Mouse (Mus musculus) limb, embryonic 13.5 days (tissue): ENCODE measurements at regions not wholly inside any gene's neighbourhood (a gene's known extent, or its start where the extent isn't known, plus 50 kb on each side); places are given as distances from the start of the nearest gene placed in this dataset.

Experiments used
- ATAC-seq: fragments of 200-750 bp; cut with Nextera tagmentation; 2 replicates; pipeline ENCODE4 v1.8.0; 2017; ENCODE audit warnings: low read depth, moderate number of reproducible peaks, moderate TSS enrichment; ENCODE audit not compliant: low FRiP score
- H3K27ac ChIP-seq: fragments of 300-500 bp; sonication (generic); 2 replicates; pipeline ENCODE4 v1.5.1; 2015; ENCODE audit warnings: inconsistent platforms, mild to moderate bottlenecking, moderate library complexity
- H3K27me3 ChIP-seq: fragments of 300-500 bp; sonication (generic); 2 replicates; pipeline ENCODE4 v1.6.1; 2015; ENCODE audit warnings: mild to moderate bottlenecking, inconsistent platforms
- H3K36me3 ChIP-seq: fragments of 300-500 bp; sonication (generic); 2 replicates; pipeline ENCODE4 v1.6.1; 2015; ENCODE audit warnings: inconsistent platforms, mild to moderate bottlenecking, moderate library complexity
- H3K4me1 ChIP-seq: fragments of 300-500 bp; sonication (generic); 2 replicates; pipeline ENCODE4 v1.6.1; 2015; ENCODE audit warnings: inconsistent platforms
- H3K4me2 ChIP-seq: fragments of 300-500 bp; sonication (generic); replicated peaks from 2 replicates; pipeline ENCODE4 v1.6.1; 2015; ENCODE audit warnings: inconsistent platforms, mild to moderate bottlenecking, moderate library complexity
- H3K4me3 ChIP-seq: fragments of 300-500 bp; sonication (generic); 2 replicates; pipeline ENCODE4 v1.5.1; 2015; ENCODE audit warnings: moderate library complexity, mild to moderate bottlenecking, inconsistent platforms
- H3K9ac ChIP-seq: fragments of 300-500 bp; sonication (generic); 2 replicates; pipeline ENCODE4 v1.6.1; 2015; ENCODE audit warnings: mild to moderate bottlenecking, inconsistent platforms
- H3K9me3 ChIP-seq: fragments of 300-500 bp; sonication (generic); 2 replicates; pipeline ENCODE4 v1.6.1; 2016; ENCODE audit warnings: inconsistent platforms
- WGBS: fragments of 180-500 bp; shearing (Covaris S2); methylation state at CpG from one replicate; pipeline ENCODE4 v1.1.7; 2015; 5-methylcytosine and 5-hydroxymethylcytosine counted together

- Histone ChIP-seq H3K36me3 (no peaks in the 10 kb centered on the region), H3K9ac (no peak overlapping the region), H3K27ac (no peak overlapping the region), H3K4me3 (no peak overlapping the region), H3K27me3 (no peaks in the 10 kb centered on the region), H3K4me2 (no peak overlapping the region), H3K4me1 (no peaks in the 10 kb centered on the region), H3K9me3 (no peaks in the 10 kb centered on the region)
- no peak for ATAC-seq
- WGBS: 93% methylated on average over 5 of the region's 5 CpGs
These were observed 319.2 kb downstream of the Nr2f2 start for GRCm38 (mm10) chr7:70047415-70047753.

- Histone ChIP-seq H3K9me3 (no peaks in the 10 kb centered on the region), H3K4me3 (no peak overlapping the region), H3K4me2 (no peak overlapping the region), H3K4me1 (no peaks in the 10 kb centered on the region), H3K9ac (no peak overlapping the region), H3K27me3 (no peaks in the 10 kb centered on the region), H3K27ac (no peak overlapping the region), H3K36me3 (no peaks in the 10 kb centered on the region)
- no peak for ATAC-seq
- WGBS: 77% methylated on average over 17 of the region's 17 CpGs
These were observed 319.7 kb downstream of the Nr2f2 start for GRCm38 (mm10) chr7:70046691-70047414.

DNA sequence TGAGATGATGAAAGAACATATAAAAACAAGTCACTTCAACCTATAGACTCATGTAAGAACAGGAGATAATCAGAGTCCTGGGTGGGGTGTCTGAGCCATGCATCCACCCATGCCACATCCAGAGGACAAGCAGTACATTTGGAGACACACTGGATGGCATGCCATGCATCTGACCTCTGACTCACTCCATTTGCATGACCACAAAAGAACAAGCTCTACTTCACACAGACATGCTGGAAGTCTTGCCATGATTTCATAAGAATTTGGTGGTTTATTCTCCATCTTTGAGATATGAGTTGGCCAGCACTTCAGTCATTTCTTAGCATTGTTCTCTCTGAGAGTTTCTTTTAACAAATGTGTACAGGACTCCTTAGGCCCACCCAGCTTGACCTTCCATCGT, 329.5 kb downstream of the Nr2f2 start:
- 81% methylated on average over 1 of the region's 1 CpGs for WGBS
- no peaks in the 10 kb centered on the region for H3K36me3 ChIP-seq
- no peak for ATAC-seq

DNA sequence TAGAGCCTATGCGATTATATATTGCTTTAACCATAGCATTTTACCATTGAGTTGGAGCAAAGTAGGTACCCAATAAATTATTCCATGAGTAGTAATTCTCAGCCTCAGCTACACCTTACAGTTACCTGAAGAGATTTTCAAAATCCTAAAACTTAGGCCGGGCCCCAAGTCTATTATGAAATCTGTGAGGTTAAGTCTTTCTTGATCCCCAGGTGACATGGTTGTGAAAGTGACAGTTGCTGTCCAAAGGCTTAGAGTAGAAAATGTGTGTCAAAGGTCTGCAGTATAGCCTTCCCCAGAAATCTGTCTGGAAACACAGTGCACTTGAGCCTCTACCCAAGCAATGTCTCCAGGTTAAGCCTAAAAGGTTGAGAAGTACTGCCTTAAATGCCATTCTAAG, 333.7 kb downstream of the Nr2f2 start:
- H3K36me3 ChIP-seq: no peaks in the 10 kb centered on the region
- ATAC-seq: no peak
- 43% methylated on average over 2 of the region's 2 CpGs for WGBS
- H3K9ac ChIP-seq: no peak overlapping the region
- H3K4me1 ChIP-seq: no peaks in the 10 kb centered on the region
- H3K9me3 ChIP-seq: no peaks in the 10 kb centered on the region
- no peak overlapping the region for H3K27ac ChIP-seq
- H3K4me2 ChIP-seq: no peak overlapping the region
- H3K4me3 ChIP-seq: no peak overlapping the region
- H3K27me3 ChIP-seq: no peaks in the 10 kb centered on the region

More for the DNA sequence above, 329.5 kb downstream of the Nr2f2 start:
- Histone ChIP-seq H3K27me3 (no peaks in the 10 kb centered on the region), H3K4me1 (no peaks in the 10 kb centered on the region), H3K9ac (no peak overlapping the region), H3K4me3 (no peak overlapping the region), H3K9me3 (no peaks in the 10 kb centered on the region), H3K27ac (no peak overlapping the region), H3K4me2 (no peak overlapping the region)

- H3K4me1 ChIP-seq: no peaks in the 10 kb centered on the region
- H3K27ac ChIP-seq: no peak overlapping the region
- no peak overlapping the region for H3K4me2 ChIP-seq
- H3K9ac ChIP-seq: no peak overlapping the region
- no peaks in the 10 kb centered on the region for H3K27me3 ChIP-seq
- 44% methylated on average over 2 of the region's 2 CpGs for WGBS
- no peaks in the 10 kb centered on the region for H3K36me3 ChIP-seq
- H3K4me3 ChIP-seq: no peak overlapping the region
- no peak for ATAC-seq
- no peaks in the 10 kb centered on the region for H3K9me3 ChIP-seq
These were observed 337.2 kb downstream of the Nr2f2 start for GRCm38 (mm10) chr7:70029311-70029710.

DNA sequence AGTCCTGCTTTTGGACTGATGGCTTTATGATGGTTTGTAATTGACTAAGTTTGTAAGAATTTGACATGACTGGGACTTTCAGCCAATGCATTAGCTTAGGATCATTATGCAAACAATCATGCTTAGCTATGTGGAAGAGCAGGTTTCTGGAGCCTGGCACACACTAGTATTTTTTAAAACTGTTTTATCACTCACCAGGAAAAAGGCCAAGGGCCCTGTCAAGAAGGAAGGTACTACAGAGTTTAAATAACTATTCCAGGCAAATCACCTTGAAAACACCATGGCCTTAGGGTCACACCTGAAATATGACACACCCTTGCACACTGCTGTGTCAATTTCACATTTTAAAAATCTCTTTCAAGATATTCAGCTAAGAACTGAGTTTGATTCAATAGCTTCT, 341.0 kb downstream of the Nr2f2 start:
- H3K9me3 ChIP-seq: no peaks in the 10 kb centered on the region
- no peaks in the 10 kb centered on the region for H3K27me3 ChIP-seq
- H3K4me1 ChIP-seq: no peaks in the 10 kb centered on the region
- H3K4me3 ChIP-seq: no peak overlapping the region
- H3K27ac ChIP-seq: no peak overlapping the region
- H3K4me2 ChIP-seq: no peak overlapping the region
- no peak overlapping the region for H3K9ac ChIP-seq
- no peak for ATAC-seq
- H3K36me3 ChIP-seq: no peaks in the 10 kb centered on the region

DNA sequence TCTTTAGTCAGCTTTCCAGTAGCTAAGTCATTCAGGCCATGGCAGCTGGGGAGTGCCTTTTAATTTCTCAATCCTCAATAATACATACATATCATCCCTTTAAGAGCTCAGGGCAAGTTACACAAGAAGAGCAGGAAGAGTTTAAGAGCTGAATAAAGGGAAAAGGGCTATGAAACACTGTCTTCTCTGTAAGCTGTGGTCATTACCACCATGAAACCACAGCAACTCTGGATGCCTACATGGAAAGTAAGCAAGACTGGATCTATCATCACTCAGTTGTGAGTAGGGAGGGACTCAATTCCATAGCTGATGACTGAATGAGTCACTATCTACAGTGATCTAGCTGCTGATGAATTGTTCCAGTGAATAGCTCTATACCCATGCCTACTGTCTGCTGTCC, 349.9 kb downstream of the Nr2f2 start:
- no peak overlapping the region for H3K27ac ChIP-seq
- H3K9ac ChIP-seq: no peak overlapping the region
- no peak for ATAC-seq
- no peaks in the 10 kb centered on the region for H3K36me3 ChIP-seq
- H3K9me3 ChIP-seq: no peaks in the 10 kb centered on the region
- no peaks in the 10 kb centered on the region for H3K4me1 ChIP-seq
- H3K27me3 ChIP-seq: no peaks in the 10 kb centered on the region
- no peak overlapping the region for H3K4me2 ChIP-seq
- H3K4me3 ChIP-seq: no peak overlapping the region

- Histone ChIP-seq H3K4me2 (no peak overlapping the region), H3K4me3 (no peak overlapping the region), H3K9ac (no peak overlapping the region), H3K27me3 (no peaks in the 10 kb centered on the region; the same call in 1 of the 2 replicates), H3K36me3 (no peaks in the 10 kb centered on the region), H3K4me1 (0 out of 2 replicates have a peak, but pooled peaks cover 4% of the 10 kb centered on the region), H3K27ac (no peak overlapping the region), H3K9me3 (no peaks in the 10 kb centered on the region; the same call in 1 of the 2 replicates)
- WGBS: 29% methylated on average over 8 of the region's 8 CpGs
- no peak for ATAC-seq
These were observed 363.1 kb downstream of the Nr2f2 start for GRCm38 (mm10) chr7:70003200-70003986.

GRCm38 (mm10) chr7:69998756-69999155, 367.8 kb downstream of the Nr2f2 start:
- H3K9ac ChIP-seq: no peak overlapping the region
- no peak overlapping the region for H3K27ac ChIP-seq
- H3K4me1 ChIP-seq: 0 out of 2 replicates have a peak, but pooled peaks cover 4% of the 10 kb centered on the region
- no peaks in the 10 kb centered on the region for H3K36me3 ChIP-seq
- no peak for ATAC-seq
- H3K4me3 ChIP-seq: no peak overlapping the region
- peaks cover 12% of the 10 kb centered on the region for H3K27me3 ChIP-seq
- 40% methylated on average over 1 of the region's 1 CpGs for WGBS
- H3K4me2 ChIP-seq: no peak overlapping the region
- no peaks in the 10 kb centered on the region for H3K9me3 ChIP-seq

- Histone ChIP-seq H3K9ac (no peak overlapping the region), H3K4me2 (no peak overlapping the region), H3K36me3 (no peaks in the 10 kb centered on the region), H3K4me1 (peaks cover 12% of the 10 kb centered on the region), H3K9me3 (no peaks in the 10 kb centered on the region), H3K27me3 (peaks cover 26% of the 10 kb centered on the region), H3K27ac (no peak overlapping the region), H3K4me3 (no peak overlapping the region)
- WGBS: 36% methylated on average over 6 of the region's 6 CpGs
- ATAC-seq: no peak
These were observed 371.8 kb downstream of the Nr2f2 start for GRCm38 (mm10) chr7:69994540-69995303.

DNA sequence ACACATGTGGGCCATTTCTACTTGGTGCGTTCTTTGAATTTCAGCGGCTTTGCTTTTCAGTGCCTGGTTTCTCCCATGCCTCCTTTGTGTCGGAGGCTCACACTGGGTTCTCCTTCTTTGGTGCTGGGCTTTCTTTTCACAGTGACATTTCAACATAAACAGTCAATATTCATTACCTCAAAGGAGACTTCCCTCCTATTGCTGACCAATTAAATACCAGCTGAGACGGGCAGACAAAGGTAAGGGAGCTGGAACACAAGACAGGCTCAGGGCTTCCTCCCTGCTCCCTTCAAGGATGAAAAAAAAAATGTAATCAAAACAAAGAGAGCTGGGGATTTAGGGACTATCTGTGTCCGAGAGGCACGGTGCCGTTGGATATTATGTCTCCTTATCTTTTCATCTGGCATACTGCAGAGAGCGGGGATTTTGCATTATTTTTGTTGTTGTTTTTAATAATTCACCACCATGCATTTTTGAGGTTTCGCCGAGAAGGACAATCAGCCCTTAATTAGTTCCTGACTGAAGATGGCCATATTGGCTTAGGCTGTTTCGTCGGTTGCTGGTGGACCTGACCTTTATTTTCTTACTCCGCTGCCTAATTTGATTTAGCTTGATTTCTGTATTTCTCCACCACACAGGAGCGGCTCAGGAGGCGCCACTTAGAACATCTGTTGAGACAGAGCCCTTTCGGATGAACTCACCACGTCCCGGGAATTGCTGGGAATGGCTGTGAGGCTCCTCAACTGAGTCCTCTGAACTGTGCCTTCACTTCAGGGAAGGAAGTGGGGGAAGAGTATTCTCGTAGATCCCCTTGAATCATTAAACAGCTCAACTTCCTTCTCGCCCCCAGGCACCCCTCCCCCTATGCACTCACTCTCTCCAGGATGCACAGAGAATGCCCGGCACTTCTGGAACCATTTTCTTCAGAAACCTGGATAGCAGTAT, 373.9 kb downstream of the Nr2f2 start:
- WGBS: 6% methylated on average over 21 of the region's 21 CpGs
- Histone ChIP-seq H3K4me3 (peak overlapping the region; percentile 34), H3K27ac (no peak overlapping the region)

More for the DNA sequence above, 373.9 kb downstream of the Nr2f2 start:
- Histone ChIP-seq H3K4me2 (peak overlapping the region; percentile 60), H3K4me1 (peaks cover 16% of the 10 kb centered on the region), H3K27me3 (peaks cover 31% of the 10 kb centered on the region), H3K36me3 (no peaks in the 10 kb centered on the region), H3K9me3 (no peaks in the 10 kb centered on the region), H3K9ac (no peak overlapping the region)
- ATAC-seq: no peak
